Mouse (Mus musculus): ENCODE results near the gene B230219D22Rik.
A peak's percentile ranks its signal among the peaks of the same experiment; 100 is the strongest.

Gene B230219D22Rik

GRCm38 (mm10) chr13:55727120-55727838 lies 34.4 kb downstream of the B230219D22Rik start, which contains the start of gene Pcbd2:
TSS of gene Pcbd2 (plus strand) at chr13:55727368.
- peak; percentile 87 for DNase-seq (ENCODE audit: low spot score)

GRCm38 (mm10) chr13:55727839-55728238 lies 34.9 kb downstream of the B230219D22Rik start:
- DNase-seq (ENCODE audit: low spot score) = peak; percentile 80

GRCm38 (mm10) chr13:55730716-55731115 lies 37.8 kb downstream of the B230219D22Rik start:
- no peak for DNase-seq (ENCODE audit: low spot score)

GRCm38 (mm10) chr13:55732121-55732520 lies 39.2 kb downstream of the B230219D22Rik start:
- DNase-seq (ENCODE audit: low spot score) = no peak

- DNase-seq (ENCODE audit: low spot score) = peak; percentile 42
Observed at GRCm38 (mm10) chr13:55733628-55734502, 40.9 kb downstream of the B230219D22Rik start.

GRCm38 (mm10) chr13:55737885-55738284 lies 45.0 kb downstream of the B230219D22Rik start:
- no peak for DNase-seq (ENCODE audit: low spot score)

- no peak for DNase-seq (ENCODE audit: low spot score)
Observed at GRCm38 (mm10) chr13:55742306-55742705, 49.4 kb downstream of the B230219D22Rik start.

Measured in lung, postnatal 25 days (tissue).